Mouse (Mus musculus) lung, postnatal 36 days (tissue): ENCODE data around the gene Rps21.
A peak's percentile ranks its signal among the peaks of the same experiment; 100 is the strongest.

Source experiments
- DNase-seq: peaks from one replicate; pipeline ENCODE4 v3.0.0; 2022; ENCODE audit warnings: mixed read lengths

Rps21 gene

GRCm38 (mm10) chr2:180292026-180292425 lies 34.8 kb downstream of the Rps21 start:
- DNase-seq: peak; percentile 41

- DNase-seq: no peak
Observed at GRCm38 (mm10) chr2:180292906-180293305, 35.7 kb downstream of the Rps21 start.

DNA sequence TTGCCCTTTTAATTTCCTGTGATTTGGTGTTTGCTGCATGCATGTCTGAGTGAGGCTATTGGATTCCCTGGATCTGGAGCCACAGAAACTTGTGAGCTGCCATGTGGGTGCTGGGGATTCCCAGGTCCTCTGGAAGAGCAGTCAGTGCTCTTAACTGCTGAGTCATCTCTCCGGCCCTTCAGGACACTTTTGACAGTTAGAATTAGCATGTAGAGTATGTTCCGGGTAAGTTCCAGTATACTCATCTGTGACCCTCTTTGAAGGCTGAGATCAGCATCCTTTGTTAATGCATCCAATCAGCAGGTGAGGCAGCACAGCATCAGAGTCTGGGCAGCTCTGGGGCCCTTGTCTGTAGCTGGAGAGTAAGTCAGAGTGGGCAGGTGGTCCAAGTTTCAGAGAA lies 43.1 kb downstream of the Rps21 start:
- DNase-seq: no peak

- no peak for DNase-seq
Observed at GRCm38 (mm10) chr2:180300771-180301170, 43.6 kb downstream of the Rps21 start.

DNA sequence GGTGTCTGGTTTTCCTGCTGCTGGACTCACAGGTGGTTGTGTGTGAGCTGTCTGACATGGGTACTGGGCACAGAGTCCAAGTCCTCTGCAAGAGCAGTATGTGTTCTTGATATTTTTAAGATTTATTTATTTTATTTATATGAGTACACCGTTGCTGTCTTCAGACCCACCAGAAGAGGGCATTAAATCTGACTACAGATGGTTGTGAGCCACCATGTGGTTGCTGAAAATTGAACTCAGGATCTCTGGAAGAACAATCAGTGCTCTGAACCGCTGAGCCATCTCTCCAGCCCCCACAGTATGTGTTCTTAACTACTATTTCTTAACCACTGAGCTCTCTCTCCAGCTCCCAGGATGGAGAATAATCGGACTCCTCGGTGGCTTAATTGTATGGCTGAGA lies 45.0 kb downstream of the Rps21 start:
- no peak for DNase-seq

DNA sequence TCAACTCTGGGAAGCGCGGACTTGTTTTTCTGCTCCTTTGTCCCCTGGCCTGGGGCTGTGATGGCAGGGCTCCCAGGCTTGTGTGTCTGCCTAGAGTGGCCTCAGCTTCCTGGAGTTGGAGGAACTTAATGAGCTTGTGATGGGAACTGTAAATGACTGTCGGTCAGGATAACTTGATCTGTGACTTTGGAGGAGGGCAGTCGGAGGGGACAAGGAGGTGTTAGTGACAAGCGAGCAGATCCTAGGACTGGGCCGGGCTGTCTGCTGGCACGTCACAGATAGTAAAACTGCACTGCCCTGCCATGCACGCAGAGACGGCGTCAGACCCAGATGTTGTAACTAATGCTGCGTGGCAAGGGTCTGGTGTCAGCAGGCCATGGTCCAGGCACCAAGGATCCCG lies 46.3 kb downstream of the Rps21 start:
- DNase-seq: peak; percentile 45

DNA sequence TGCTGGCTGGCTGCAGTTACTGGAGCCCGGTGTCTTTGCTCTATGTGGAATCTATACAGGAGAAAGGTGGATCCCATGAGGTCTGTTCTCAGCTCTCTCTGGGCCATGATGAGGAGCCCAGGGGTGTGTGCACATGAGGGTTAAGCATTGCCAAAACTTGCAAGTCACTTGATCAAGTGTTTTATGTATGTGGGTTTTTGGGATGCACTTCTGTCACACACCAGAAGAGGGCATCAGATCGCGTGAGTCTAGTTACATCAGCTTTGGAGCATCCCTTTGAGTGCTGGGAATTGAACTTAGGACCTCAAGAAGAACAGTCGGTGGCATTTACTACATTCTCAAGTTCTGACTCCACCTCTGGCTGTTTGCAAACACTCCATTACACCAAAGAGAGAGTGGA lies 47.4 kb downstream of the Rps21 start:
- no peak for DNase-seq

GRCm38 (mm10) chr2:180305490-180305889 lies 48.3 kb downstream of the Rps21 start:
- no peak for DNase-seq

- DNase-seq: no peak
Observed at GRCm38 (mm10) chr2:180306009-180306408, 48.8 kb downstream of the Rps21 start.

DNA sequence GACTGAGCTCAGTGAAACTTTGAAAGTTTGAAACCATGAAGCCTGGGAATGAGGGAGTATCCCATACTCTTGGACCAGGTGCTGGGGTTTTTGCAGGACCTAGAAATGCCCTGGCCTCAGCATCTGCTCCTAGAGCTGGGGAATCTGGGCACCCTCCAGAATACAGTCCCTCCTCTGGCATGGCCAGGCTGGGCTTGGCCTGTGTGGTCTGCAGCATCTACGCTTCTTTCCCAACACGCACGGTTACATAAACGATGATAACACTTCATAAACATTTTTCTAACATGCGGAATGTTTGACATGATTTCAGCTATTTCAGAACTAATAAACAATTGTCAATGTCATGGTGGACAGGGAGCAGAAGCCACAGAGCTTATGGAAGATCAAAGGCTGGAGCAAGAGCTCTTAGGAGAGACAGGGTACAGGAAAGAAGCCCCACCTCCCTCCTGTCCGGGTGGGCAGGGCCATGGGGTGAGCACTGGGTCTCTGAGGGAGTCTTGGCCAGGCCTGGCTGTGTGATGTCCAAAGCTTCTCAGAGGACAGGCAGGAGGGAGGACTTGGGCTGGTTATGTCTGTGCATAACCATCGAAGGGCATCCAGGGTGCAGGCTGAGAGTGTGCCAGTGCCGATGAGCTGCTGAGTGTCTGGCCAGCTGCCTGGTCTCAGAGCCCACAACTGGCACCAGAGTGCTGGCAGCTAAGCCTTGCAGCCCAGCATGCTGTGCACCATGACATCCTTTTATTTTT lies 49.4 kb downstream of the Rps21 start:
- peak; percentile 58 for DNase-seq

DNA sequence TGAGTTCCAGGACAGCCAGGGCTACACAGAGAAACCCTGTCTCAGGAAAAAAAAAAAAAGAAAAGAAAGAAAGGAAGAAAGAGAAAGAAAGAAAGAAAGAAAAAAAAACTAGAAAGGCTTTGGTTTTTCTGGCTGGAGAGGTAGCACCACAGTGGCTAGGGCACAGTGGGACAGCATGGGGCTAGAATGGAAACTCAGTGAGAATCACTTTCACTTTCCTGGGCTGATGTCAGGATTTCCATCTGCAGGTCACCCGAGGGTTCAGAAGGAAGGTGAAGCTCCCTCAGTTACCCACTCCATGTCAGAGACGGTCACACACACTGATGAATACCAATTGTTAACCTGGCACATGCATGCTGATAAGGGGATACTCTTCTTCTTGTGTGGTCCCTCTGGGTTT lies 50.5 kb downstream of the Rps21 start:
- DNase-seq: no peak
